Mouse (Mus musculus) ovary, postnatal 36 days (tissue): Measurements from ENCODE around the gene Krtap7-1.

Experiments
- DNase-seq: peaks from one replicate; pipeline ENCODE4 v3.0.0; 2022; ENCODE audit warnings: low spot score, mixed read lengths

The Krtap7-1 gene

GRCm38 (mm10) chr16:89508223-89508622 is at the start of gene Krtap7-1:
Gene Krtap7-1, minus strand, starts transcription at chr16:89508323.
- DNase-seq, result no peak

GRCm38 (mm10) chr16:89550298-89550697 is 42.2 kb upstream of the Krtap7-1 start:
- DNase-seq, result no peak

GRCm38 (mm10) chr16:89538031-89538484 is 29.9 kb upstream of the Krtap7-1 start:
- DNase-seq, result no peak

GRCm38 (mm10) chr16:89537349-89537748 is 29.2 kb upstream of the Krtap7-1 start:
- DNase-seq, result no peak

GRCm38 (mm10) chr16:89530547-89530946 is 22.4 kb upstream of the Krtap7-1 start:
- DNase-seq, result no peak

GRCm38 (mm10) chr16:89529846-89530245 is 21.7 kb upstream of the Krtap7-1 start:
- DNase-seq, result no peak

GRCm38 (mm10) chr16:89528380-89528779 is 20.3 kb upstream of the Krtap7-1 start:
- DNase-seq, result no peak

GRCm38 (mm10) chr16:89520996-89521395 is 12.9 kb upstream of the Krtap7-1 start:
- DNase-seq, result no peak

- no peak for DNase-seq
Observed at GRCm38 (mm10) chr16:89520555-89520954, 12.4 kb upstream of the Krtap7-1 start.

GRCm38 (mm10) chr16:89520091-89520490 is 12.0 kb upstream of the Krtap7-1 start:
- no peak for DNase-seq

- DNase-seq, result peak; percentile 36
Observed at GRCm38 (mm10) chr16:89517635-89518034, 9.5 kb upstream of the Krtap7-1 start.

- no peak for DNase-seq
Observed at GRCm38 (mm10) chr16:89513431-89513830, 5.3 kb upstream of the Krtap7-1 start.

GRCm38 (mm10) chr16:89503571-89503970 is 4.6 kb downstream of the Krtap7-1 start:
- DNase-seq, result no peak

GRCm38 (mm10) chr16:89501870-89502269 is 6.3 kb downstream of the Krtap7-1 start:
- no peak for DNase-seq

GRCm38 (mm10) chr16:89497002-89497401 is 11.1 kb downstream of the Krtap7-1 start:
- DNase-seq, result no peak

GRCm38 (mm10) chr16:89495394-89496153 is 12.5 kb downstream of the Krtap7-1 start:
- no peak for DNase-seq

GRCm38 (mm10) chr16:89487852-89488251 is 20.3 kb downstream of the Krtap7-1 start, which contains the start of gene Krtap8-1:
Gene Krtap8-1, minus strand, starts transcription at chr16:89487952.
- no peak for DNase-seq

GRCm38 (mm10) chr16:89477679-89478314 is 30.3 kb downstream of the Krtap7-1 start:
- no peak for DNase-seq

GRCm38 (mm10) chr16:89461189-89461588 is 46.9 kb downstream of the Krtap7-1 start:
- DNase-seq, result no peak
